Mouse (Mus musculus) cerebellum, adult 9-11 months (tissue): ENCODE data around the gene Gm11733.

Source experiments
- DNase-seq: peaks from one replicate; pipeline ENCODE4 v3.0.0; 2022

Gm11733 gene

DNA sequence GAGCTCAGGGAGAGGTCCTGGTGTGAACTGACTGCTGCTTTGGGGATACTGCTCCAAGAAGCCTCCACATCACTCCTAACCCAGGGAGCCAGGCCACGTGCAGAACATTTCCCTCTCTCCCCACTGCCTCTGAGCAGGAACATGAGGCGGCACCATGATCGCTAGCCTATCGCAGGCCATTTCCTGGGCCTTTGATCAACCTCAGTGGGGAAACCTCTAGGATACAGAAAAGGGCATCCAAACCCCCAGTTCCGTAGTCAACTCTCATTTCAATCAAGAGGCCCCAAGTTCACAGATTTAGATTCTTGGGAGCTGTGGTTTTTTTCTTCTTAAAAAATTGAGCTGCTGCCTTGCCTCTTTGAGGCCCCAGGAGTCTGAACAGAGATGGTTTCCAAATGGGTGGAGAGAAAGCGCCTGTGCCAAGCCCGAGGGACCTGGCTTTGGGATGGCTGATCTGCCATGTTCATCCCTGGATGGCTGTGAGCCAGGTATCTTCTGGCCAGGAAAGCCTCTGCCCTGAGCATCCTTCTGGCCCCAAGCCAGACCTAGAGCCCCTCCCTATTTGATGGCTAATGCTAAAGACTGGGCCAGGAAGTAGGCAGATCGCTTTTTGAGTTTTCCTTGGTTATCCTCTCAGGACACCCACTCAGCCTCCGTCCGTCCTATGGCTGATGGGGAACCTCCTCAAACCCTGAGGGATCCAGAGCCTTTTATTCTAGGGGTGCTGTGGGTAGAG, 5.7 kb upstream of the Gm11733 start:
- peak; percentile 71 for DNase-seq

DNA sequence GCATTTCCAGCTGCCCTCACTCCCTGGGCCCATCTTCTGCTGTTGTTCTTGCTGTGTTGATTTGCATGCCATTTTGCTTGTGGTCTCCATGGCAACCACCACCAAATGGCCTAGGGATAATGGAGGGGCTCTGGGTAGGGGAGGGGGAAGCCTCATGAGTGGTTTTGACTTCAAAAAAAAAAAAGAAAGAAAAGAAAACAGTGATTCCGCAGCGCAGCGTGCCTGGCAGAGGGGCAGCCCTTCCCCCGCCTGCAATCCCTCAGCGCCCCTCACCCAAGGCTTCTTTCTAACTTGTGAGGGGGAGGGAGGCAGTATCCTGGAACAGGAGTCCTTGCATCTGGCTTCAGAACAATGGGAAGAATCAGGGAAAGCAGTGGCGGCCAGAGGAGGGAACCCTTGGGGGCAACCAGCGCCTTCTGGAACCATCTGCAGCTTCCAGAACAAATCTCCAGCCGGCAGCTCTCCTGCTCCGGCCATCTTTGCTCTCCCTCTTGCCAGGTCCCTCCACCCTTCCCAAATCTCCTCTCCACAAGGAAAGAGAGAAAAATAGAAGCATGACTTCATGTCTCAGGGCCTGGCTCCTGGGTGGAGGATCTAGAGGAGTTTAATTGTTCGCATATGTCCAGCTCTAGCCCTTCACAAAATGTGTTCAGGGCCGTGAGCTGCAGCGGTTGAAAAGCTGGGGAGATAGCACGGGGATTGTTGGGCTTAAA, 5.0 kb upstream of the Gm11733 start:
- DNase-seq: peak; percentile 82

DNA sequence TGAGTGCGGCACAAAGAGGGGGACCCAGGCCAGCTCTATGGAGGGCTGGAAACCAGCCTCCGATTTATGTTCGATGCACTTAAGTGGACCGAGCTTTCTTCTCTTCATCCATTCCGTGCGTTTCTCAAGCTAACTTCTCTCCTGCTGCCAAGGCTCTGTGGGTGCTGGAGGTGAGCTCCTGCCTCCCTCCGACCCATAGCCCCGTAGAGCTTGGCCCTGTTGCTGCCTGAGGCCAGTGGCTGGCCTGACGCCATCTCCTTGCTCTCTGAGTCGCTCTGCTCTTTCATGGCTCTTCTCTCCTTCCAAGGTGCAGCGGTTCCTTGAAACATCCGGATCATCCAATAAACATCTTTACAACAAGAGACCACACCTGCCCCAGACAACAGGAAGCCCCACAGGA, 4.4 kb upstream of the Gm11733 start:
- DNase-seq: peak; percentile 68

DNA sequence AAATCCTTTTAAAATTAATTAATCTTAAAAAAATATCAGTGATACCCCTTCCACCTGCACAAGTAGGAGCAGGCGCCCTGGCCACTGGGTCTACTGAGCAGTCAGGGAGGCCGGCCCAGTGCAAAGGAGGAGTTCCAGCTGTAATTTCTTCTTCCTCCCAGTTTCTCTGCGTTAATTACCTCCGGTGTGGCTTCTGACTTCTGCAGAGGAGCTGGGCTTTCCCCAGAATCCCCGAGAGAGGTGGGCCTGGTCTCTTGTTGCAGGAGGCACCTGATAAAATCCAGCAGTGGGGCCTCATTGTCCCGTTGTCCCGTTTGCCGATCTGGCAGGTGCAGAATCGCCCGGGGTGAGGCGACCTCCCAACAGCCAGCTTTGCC, 1.9 kb upstream of the Gm11733 start:
- no peak for DNase-seq

DNA sequence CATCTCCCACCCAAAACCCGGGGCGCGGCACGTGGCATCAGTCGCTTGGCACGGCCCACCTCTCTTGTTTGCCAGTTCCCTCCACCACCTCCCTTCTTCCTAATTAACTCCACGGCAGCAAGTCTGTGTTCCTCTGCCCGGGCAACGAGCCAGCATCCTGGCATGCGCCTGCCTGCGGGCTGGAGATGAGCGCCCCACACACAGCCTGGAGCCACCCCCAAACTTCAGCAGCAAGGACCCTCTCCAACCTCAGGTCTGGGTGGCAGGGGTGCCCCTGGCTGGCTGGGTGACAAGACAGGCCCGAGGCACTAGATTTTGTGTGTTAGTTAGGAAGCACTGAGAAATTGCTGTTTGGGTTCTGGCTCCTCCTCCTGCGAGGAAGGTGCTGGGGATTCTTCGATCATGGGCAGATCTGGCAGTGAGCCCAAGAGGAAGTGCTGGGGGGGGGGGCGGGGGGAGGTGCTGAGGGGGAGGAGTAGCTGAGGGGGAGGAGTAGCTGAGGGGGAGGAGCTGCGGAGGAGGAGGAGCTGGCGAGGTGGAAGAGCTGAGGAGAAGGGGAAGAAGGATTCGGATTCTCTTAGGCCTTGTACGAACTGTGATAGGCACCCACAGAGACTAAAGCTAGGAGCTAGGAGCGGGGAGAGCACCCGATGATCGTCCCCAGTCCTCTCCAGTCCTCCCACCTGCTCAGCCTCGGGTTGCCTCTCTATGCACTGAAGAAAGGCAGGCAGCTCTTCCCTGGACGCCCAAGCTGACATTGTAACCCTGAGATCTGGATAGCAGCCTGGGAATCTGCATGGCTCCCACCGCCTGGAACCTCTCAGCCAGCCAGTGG, 1.3 kb upstream of the Gm11733 start:
- peak; percentile 95 for DNase-seq

DNA sequence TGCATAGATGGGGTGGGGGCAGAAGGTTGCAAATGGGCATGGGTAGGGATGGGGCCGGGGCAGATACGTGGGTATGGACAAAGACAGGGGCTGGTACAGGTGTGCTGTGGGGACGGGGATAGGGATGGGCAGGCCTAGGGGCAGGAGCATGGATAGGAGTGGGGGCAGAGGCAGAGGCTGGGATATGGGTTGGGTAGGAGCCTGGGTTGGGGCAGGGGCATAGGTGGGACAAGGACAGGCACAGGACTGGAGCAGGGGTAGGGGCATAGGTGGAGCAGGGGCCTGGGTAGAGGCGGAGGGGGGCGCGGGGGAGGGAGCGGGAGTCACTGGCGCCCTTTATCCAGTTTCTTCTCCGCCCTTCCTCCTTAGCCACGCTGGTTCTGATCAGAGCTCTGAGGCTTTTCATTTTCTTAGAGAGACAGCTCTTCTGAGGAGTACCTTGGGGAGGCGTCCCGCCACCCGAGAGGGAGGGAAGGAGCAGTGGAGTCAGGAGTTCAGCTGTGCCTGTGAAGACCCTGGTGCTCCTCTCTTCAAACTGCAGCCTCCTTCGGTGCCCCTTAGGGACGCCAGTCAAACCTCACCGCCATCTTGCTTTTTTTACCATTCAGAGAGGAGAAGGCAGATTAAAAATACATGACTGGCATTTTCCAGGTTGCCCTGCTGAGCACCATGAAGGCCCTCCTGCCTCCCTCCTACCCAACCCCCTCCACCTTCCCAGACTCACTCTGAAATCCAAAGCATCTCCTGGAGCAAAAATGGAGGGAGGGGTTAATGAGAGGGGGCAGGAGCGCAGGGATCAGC, 7.4 kb downstream of the Gm11733 start:
- no peak for DNase-seq

DNA sequence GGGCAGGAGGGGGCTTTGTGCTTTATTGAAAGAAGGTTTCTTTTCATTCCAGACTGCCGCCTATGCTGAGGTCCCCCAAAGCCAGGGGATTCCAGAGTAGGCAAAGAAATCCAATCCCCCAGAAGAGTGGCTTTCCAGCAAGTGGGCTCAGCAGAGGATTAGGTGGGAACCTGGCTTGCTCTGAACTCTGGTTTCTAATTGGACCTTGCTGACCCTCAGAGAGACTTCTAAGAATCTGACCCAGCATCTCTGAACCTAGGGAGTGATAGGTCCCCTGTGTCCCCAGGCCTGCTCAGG, 8.0 kb downstream of the Gm11733 start:
- no peak for DNase-seq

DNA sequence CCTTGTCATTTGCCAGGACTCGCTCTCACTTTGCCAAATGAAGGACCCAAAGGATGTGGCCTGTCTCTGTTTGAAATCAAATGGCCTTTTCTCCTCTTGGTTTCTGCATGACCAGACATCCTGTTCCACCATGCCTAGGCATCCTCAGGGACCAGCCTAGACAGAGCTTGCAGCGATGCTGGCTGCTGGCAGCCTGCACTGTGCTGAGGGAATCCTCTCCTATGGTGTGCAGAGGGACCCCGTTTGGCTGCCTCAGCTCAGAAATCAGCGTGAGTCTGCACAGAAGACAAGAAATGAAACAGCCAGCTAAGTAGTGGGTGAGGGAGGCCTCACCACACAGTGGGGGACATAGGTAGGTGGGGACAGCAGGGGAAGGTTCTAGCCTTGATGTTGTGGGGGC, 12.6 kb downstream of the Gm11733 start:
- DNase-seq: no peak

DNA sequence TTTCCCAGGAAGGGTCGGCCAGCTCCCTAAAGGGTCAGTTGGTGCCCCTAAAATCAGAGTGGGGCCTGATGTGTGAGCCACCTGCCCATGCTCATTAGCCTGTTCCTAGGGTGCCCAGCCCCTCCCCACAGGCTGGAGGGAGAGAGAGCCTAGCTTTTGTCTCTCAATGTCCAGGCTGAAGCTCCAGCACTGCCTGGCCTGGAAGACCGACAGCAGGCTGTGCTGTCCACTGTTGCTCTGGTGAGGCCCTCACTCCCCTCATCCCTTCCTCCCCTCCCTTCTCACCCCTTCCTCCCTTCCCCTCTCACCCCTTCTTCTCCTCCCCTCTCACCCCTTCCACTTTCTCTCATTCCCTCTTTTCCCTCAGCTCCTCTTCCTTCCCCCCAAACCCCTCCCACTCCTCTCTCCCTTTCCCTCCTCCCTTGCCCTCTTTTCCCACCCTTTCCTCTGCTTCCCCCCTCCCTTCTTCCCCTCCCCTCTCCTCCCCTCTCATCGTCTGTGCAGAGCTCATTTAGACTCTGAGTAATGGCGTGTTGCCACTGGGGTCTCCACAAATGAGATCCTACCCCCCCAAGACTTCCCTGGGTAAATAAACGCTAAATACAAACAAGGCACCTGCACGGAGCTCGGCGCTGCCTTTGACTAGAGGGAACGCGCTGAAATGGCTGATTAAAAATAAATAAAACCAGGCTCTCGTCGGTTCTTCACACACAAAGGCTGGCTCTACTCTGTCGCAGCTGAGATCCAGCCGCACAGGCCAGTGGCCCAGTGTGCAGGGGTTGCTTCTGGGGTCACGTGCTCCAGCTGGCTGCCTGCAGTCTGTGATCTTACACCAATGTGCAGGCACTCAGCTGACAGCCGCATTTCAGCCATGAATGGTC, 13.3 kb downstream of the Gm11733 start:
- no peak for DNase-seq

DNA sequence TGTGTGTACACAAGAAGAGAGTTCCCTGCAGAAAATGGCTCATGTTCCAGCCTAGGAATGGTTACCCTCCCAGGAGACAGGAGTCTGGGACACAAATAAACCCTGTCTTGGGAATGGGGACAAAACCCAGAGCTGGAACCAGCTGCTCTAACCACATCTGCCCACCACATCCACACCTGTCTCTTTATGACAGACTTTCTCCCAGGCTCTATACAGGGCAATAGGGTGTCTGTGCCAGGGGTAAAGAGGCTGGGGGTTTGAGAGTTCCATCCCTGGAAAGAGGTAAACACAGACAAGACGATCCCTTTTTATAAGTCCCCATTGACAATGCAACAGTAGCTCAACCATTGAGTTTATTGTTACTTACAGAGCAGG, 14.0 kb downstream of the Gm11733 start:
- DNase-seq: no peak

DNA sequence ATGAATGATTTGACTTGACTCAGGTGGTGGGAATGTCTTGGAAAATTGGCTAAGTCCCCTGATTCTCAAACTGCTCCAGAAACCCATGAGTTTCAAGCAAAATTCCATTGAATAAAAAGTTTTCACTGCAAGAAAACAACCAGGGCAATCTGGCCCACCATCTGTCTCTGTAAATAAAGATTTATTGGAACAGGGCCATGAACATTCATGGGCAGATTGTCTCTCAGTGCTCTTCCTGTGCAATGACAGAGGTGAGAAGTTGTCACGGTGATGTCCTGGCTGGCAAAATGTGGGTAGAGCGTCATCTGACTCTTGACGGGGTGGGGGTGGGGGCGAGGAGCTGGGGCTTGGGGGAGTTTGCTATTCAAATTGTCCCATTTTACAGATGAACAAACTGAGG, 24.8 kb downstream of the Gm11733 start:
- peak; percentile 61 for DNase-seq

DNA sequence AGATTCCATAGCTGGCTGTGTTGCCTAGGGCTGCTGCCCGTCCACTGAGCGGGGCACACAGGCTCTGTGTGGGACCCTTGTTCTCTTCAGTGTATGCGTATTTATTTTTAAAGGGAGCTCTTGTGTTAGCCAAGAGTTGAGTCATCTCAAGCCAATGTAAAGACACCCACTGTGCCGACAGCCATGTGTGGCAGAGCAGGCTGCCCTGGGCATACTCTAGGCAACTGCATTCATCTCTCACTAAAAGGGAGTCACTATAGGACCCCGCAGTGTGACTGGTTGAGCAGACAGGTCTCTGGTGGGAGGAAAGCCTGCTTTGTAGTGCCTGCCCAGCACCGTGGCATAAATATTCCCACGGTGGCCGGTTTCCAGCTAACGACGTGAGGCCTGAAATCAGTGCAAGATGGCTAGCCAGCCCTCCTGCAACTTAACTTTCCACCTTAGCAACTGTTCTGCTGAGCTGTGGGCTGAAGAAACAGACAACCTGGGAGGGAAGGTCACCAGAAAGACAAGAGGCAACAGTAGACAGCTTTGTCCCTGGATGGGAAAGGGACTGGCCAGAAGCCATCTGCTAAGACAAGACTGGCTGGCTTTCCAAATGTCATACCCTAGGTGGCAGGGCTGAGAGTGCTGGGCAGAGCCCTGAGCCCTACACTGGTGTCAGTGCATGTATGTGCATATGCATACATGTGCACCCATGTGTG, 31.7 kb downstream of the Gm11733 start:
- peak; percentile 70 for DNase-seq

DNA sequence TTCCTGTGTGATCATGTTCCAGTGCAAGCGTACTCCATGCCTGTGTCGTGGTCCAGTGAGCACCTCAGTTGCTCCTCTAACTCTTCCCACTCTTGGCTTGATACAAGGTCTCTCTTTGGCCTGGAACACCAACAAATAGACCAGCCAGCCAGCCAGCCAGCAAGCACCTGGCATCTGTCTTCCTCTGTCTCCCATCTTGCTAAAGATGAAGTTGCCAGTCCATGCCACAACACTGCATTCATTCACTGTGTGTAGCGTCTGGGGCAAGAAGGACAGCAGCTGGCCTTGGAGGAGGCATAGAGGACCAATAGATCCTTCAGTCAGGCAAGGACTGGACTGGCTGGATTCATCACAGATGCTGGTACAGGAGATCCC, 32.2 kb downstream of the Gm11733 start:
- no peak for DNase-seq

DNA sequence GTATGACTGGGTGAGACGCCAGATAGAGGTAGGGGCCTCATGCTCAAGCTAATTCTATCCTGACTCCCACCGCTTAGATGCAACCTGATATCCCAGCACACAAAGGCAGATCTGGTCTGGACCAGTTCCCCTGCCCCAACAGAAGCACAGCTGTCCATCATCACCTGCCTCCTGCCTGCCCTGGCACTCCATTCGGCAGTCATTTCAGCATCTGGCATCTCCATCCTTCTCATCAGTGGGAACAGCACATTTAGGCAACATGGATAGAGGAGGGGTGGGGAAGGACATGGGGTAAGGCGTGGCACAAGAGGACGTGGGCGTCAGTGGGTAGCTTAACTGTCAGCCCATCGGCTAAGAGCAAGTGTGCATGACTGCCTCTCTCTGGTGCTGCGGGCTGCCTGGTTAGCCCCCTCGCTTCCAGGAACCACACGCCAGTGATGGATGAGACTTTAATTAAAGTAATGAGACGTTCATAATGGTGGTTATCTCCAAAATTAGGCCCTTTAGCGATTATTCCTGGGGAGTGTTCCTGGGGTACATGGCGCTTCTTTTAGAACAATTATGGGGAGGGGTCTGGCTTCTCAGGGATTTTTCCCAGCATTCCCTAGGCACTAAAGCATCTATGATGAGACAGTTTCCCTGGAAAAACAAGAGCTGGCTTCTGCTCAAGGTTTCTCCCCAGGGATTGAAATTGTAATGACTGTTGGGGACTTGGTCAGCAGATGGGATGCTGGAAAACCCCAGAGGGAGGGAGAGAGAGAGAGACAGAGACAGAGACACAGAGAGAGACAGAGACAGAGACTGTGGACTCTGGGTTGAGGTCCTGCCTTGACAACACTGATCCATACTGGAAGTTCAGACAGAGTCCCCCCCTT, 38.0 kb downstream of the Gm11733 start:
- DNase-seq: no peak

DNA sequence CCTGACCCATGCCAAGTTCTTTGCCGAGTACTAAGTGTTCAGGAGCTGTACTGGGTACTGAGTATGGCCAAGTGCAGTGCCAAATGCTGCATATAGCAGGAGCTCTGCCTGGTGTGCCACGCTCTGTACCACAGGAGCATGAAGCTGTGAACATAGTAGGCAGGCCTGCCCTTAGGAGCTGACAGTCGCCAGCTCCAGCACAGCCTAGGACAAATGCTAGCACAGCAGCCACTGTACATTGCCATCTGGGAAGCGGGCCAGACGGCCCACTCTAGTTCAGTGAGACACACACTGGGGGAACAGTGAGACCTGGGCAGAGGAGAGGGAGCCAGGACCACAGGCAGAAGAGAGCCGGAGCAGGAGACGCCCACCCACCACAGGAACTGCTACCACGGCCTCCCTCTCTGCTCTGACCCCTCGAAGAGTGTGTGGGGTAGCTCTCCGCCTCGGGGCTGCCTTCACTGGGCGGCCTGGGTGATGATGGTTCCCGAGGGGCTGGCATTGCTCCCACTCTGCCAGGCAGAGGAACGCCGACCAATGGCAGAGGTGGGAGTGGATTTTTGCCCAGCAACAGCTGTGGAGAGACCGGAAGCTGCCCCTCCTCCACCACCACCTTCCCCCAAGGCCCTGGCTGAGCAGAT, 38.8 kb downstream of the Gm11733 start:
- peak; percentile 50 for DNase-seq

DNA sequence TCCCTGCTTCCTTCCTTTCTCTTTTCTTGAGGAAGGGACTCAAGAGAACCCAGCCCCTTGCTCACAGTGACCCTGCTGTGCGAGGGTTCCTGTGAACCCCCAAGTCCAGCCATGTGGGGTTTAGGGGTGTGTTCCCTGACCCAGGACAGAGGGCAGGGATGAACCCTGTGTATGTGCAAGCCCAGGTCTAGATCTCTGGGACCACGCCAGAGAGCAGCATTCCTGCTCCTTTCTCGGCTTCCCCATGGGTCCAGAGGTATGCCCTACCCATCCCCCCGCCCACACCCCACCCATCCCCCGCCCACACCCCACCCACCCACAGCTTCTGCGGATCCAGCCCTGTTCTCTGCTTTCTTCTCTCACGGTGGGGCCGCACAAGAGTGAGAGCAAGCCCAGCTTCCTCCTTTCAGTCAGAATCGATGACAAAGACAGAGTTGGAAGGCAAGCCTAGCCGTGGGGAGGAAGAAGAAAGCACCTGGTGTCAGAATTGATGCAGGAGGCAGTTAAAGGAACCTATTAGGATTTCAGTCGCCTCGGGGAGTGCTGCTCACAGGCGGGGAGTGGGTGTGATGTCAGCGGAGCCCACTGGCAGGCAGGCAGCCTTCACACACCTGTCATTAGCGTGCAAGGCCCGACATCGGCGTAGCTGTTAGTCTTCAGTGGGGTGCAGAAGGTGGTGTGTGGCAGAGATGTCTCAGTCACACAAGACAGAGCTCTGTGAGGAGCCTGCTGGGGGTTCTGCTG, 41.6 kb downstream of the Gm11733 start:
- DNase-seq: no peak

DNA sequence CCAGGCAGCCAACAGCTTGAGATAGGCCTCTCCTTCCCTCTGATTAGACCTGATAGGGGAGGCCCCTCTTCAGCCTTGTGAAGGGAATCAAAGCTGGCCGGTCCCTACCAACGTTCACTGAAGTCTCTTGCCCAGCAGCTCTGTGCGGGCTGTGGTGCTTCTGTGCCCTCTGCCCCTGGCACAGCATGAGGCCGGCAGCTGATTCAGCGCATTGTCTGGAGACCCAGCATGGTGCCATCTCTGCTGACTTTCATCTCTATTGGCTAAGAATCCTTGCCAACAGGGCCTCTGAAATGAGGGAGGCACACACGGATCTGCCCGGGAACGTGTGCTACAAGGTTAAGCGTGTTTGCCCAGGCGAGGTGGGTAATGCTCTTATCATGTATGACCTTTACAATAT, 48.2 kb downstream of the Gm11733 start:
- DNase-seq: no peak

DNA sequence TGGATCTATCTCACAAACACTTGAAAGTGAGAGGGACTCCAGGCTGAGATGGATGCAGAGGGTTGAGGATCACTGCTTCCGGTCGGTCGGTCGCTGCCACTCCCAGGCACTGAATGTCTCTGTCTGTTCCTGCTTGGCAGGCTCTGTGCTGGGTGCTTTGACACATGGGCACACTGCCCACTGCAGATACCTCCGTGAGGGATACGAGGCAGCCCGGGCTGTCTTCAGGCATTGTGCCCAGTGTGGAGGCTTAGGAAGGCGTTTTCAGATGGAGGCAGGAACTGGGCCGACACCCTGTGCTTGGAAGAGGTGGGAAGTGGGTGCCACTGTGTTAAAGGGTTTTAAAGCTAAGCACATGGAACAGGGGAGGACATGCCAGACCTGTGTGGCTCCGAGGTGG, 50.7 kb downstream of the Gm11733 start:
- peak; percentile 67 for DNase-seq
